Mouse (Mus musculus) stomach, embryonic 16.5 days (tissue): ENCODE measurements around the gene Hk1. TPM values are rescaled to one million over a fixed set of nuclear protein-coding genes. Genes with fewer than 3 reads are reported as not detected.
A peak's percentile ranks its signal among the peaks of the same experiment; 100 is the strongest.

Experiments
- ATAC-seq: fragments of 200-750 bp; cut with Nextera tagmentation; 2 replicates; pipeline ENCODE4 v1.8.0; 2017; ENCODE audit warnings: moderate number of reproducible peaks, moderate TSS enrichment; ENCODE audit not compliant: insufficient read depth, low FRiP score
- H3K27ac ChIP-seq: fragments of 300-500 bp; sonication (generic); 2 replicates; pipeline ENCODE4 v1.5.1; 2014; ENCODE audit warnings: low read length
- H3K27me3 ChIP-seq: fragments of 300-500 bp; sonication (generic); 2 replicates; pipeline ENCODE4 v1.6.1; 2014; ENCODE audit warnings: low read length, control low read depth, mixed read lengths; ENCODE audit not compliant: control insufficient read depth, insufficient read depth
- H3K36me3 ChIP-seq: fragments of 300-500 bp; sonication (generic); 2 replicates; pipeline ENCODE4 v1.6.1; 2014; ENCODE audit warnings: low read length; ENCODE audit not compliant: control insufficient read depth, insufficient read depth
- H3K4me1 ChIP-seq: fragments of 300-500 bp; sonication (generic); 2 replicates; pipeline ENCODE4 v1.6.1; 2014; ENCODE audit warnings: low read length, control low read depth, mixed read lengths; ENCODE audit not compliant: control insufficient read depth, insufficient read depth
- H3K4me2 ChIP-seq: fragments of 300-500 bp; sonication (generic); 2 replicates; pipeline ENCODE4 v1.6.1; 2014; ENCODE audit warnings: low read depth, low read length, mixed read lengths
- H3K4me3 ChIP-seq: fragments of 300-500 bp; sonication (generic); replicated peaks from 2 replicates; pipeline ENCODE4 v1.5.1; 2014; ENCODE audit warnings: mild to moderate bottlenecking, low read length
- H3K9ac ChIP-seq: fragments of 300-500 bp; sonication (generic); 2 replicates; pipeline ENCODE4 v1.6.1; 2014; ENCODE audit warnings: low read length
- H3K9me3 ChIP-seq: fragments of 300-500 bp; sonication (generic); replicated peaks from 2 replicates; pipeline ENCODE4 v1.6.1; 2016; ENCODE audit warnings: low read length, control low read depth; ENCODE audit not compliant: control insufficient read depth
- WGBS: fragments of 180-500 bp; shearing (Covaris S2); extraction: QIAGEN DNeasy Blood & Tissue Kit; methylation state at CpG from one replicate; pipeline ENCODE4 v1.1.7; 2014; 5-methylcytosine and 5-hydroxymethylcytosine counted together
- polyA plus RNA-seq: library from polyadenylated mRNA; unstranded; fragments of >200 nt; fragmentation: Nextera tagmentation; extraction: Ambion mirVana; gene quantifications from 2 replicates; pipeline ENCODE4 v1.2.1, GENCODE M21; 2015

Gene Hk1
- polyA plus RNA-seq, 1 experiment from 2014 or later = 55.0 TPM

GRCm38 (mm10) chr10:62336601-62337578 is 42.8 kb downstream of the Hk1 start:
- H3K9ac ChIP-seq = no peak overlapping the region; the same call in 1 of the 2 replicates
- H3K27me3 ChIP-seq = no peaks in the 10 kb centered on the region
- H3K4me3 ChIP-seq = no peak overlapping the region
- H3K27ac ChIP-seq = peak overlapping the region; percentile 74
- H3K4me1 ChIP-seq = peaks cover 34% of the 10 kb centered on the region
- H3K4me2 ChIP-seq = no peak overlapping the region
- ATAC-seq = no peak
- no peaks in the 10 kb centered on the region for H3K9me3 ChIP-seq
- H3K36me3 ChIP-seq = no peaks in the 10 kb centered on the region
- WGBS = 42% methylated on average over 12 of the region's 12 CpGs

- Histone ChIP-seq H3K4me1 (peaks cover 28% of the 10 kb centered on the region), H3K27me3 (no peaks in the 10 kb centered on the region), H3K27ac (no peak overlapping the region), H3K4me2 (no peak overlapping the region), H3K9me3 (no peaks in the 10 kb centered on the region), H3K4me3 (no peak overlapping the region), H3K36me3 (no peaks in the 10 kb centered on the region), H3K9ac (no peak overlapping the region)
- WGBS = 21% methylated on average over 6 of the region's 6 CpGs
- ATAC-seq = no peak
Observed at GRCm38 (mm10) chr10:62335423-62335776, 44.3 kb downstream of the Hk1 start.

- WGBS = 60% methylated on average over 20 of the region's 20 CpGs
- ATAC-seq = no peak
Observed at GRCm38 (mm10) chr10:62334686-62335422, 44.9 kb downstream of the Hk1 start.

GRCm38 (mm10) chr10:62333269-62333668 is 46.4 kb downstream of the Hk1 start:
- no peak for ATAC-seq
- 76% methylated on average over 14 of the region's 14 CpGs for WGBS
- peak overlapping the region; percentile 80; the same call in 1 of the 2 replicates for H3K27ac ChIP-seq
- H3K36me3 ChIP-seq = no peaks in the 10 kb centered on the region
- no peak overlapping the region for H3K4me2 ChIP-seq
- H3K9ac ChIP-seq = no peak overlapping the region
- no peaks in the 10 kb centered on the region for H3K27me3 ChIP-seq
- peaks cover 16% of the 10 kb centered on the region for H3K4me1 ChIP-seq
- H3K9me3 ChIP-seq = no peaks in the 10 kb centered on the region
- no peak overlapping the region for H3K4me3 ChIP-seq

More at GRCm38 (mm10) chr10:62334686-62335422, 44.9 kb downstream of the Hk1 start:
- no peaks in the 10 kb centered on the region for H3K9me3 ChIP-seq
- H3K4me3 ChIP-seq = no peak overlapping the region
- no peak overlapping the region for H3K4me2 ChIP-seq
- no peak overlapping the region for H3K9ac ChIP-seq
- H3K4me1 ChIP-seq = peaks cover 28% of the 10 kb centered on the region
- H3K27ac ChIP-seq = no peak overlapping the region
- no peaks in the 10 kb centered on the region for H3K27me3 ChIP-seq
- H3K36me3 ChIP-seq = no peaks in the 10 kb centered on the region

GRCm38 (mm10) chr10:62332514-62332913 is 47.2 kb downstream of the Hk1 start:
- Histone ChIP-seq H3K9ac (peak overlapping the region; percentile 56), H3K4me3 (peak overlapping the region; percentile 29), H3K4me1 (peaks cover 16% of the 10 kb centered on the region), H3K27ac (peak overlapping the region; percentile 80), H3K36me3 (no peaks in the 10 kb centered on the region), H3K27me3 (no peaks in the 10 kb centered on the region), H3K9me3 (no peaks in the 10 kb centered on the region), H3K4me2 (peak overlapping the region; percentile 50)
- ATAC-seq = peak; percentile 84
- 26% methylated on average over 7 of the region's 7 CpGs for WGBS

GRCm38 (mm10) chr10:62331771-62332170 is 47.9 kb downstream of the Hk1 start:
- Histone ChIP-seq H3K9ac (no peak overlapping the region), H3K27ac (no peak overlapping the region), H3K4me1 (peaks cover 18% of the 10 kb centered on the region), H3K4me2 (peak overlapping the region; percentile 50; the same call in 1 of the 2 replicates), H3K27me3 (no peaks in the 10 kb centered on the region), H3K9me3 (no peaks in the 10 kb centered on the region), H3K4me3 (no peak overlapping the region; the same call in 1 of the 2 replicates), H3K36me3 (no peaks in the 10 kb centered on the region)
- 77% methylated on average over 12 of the region's 12 CpGs for WGBS
- no peak for ATAC-seq

- no peaks in the 10 kb centered on the region for H3K36me3 ChIP-seq
- H3K4me2 ChIP-seq = no peak overlapping the region
- no peaks in the 10 kb centered on the region for H3K27me3 ChIP-seq
- no peak for ATAC-seq
- peaks cover 16% of the 10 kb centered on the region for H3K4me1 ChIP-seq
- H3K9ac ChIP-seq = no peak overlapping the region
- H3K9me3 ChIP-seq = no peaks in the 10 kb centered on the region
- no peak overlapping the region for H3K27ac ChIP-seq
- 92% methylated on average over 6 of the region's 9 CpGs for WGBS
- no peak overlapping the region for H3K4me3 ChIP-seq
Observed at GRCm38 (mm10) chr10:62331296-62331695, 48.4 kb downstream of the Hk1 start.

- Histone ChIP-seq H3K9me3 (no peaks in the 10 kb centered on the region), H3K9ac (no peak overlapping the region), H3K4me3 (no peak overlapping the region), H3K36me3 (no peaks in the 10 kb centered on the region), H3K4me1 (peaks cover 12% of the 10 kb centered on the region; the same call in 1 of the 2 replicates), H3K4me2 (no peak overlapping the region), H3K27me3 (no peaks in the 10 kb centered on the region), H3K27ac (no peak overlapping the region)
- 70% methylated on average over 7 of the region's 7 CpGs for WGBS
- ATAC-seq = no peak
Observed at GRCm38 (mm10) chr10:62329846-62330245, 49.9 kb downstream of the Hk1 start.
